Mouse (Mus musculus) midbrain, embryonic 11.5 days (tissue): ENCODE data around the gene Rps17. TPM values are rescaled to one million over a fixed set of nuclear protein-coding genes. Genes with fewer than 3 reads are reported as not detected.

ENCODE experiments used
- ATAC-seq: fragments of 200-750 bp; cut with Nextera tagmentation; 2 replicates; pipeline ENCODE4 v1.8.0; 2017; ENCODE audit warnings: moderate TSS enrichment, moderate library complexity; ENCODE audit not compliant: low FRiP score
- DNase-seq: peaks from one replicate; pipeline ENCODE4 v3.0.0; 2015; ENCODE audit warnings: low spot score; ENCODE audit errors: missing footprints
- H3K27ac ChIP-seq: fragments of 300-500 bp; sonication (generic); 2 replicates; pipeline ENCODE4 v1.5.1; 2014; ENCODE audit warnings: low read depth, low read length
- H3K27me3 ChIP-seq: fragments of 300-500 bp; sonication (generic); 2 replicates; pipeline ENCODE4 v1.6.1; 2014; ENCODE audit warnings: mild to moderate bottlenecking, low read length, moderate library complexity, mixed read lengths; ENCODE audit not compliant: control insufficient read depth, insufficient read depth
- H3K36me3 ChIP-seq: fragments of 300-500 bp; sonication (generic); 2 replicates; pipeline ENCODE4 v1.6.1; 2014; ENCODE audit warnings: mild to moderate bottlenecking, low read length, moderate library complexity, mixed read lengths; ENCODE audit not compliant: control insufficient read depth, insufficient read depth
- H3K4me1 ChIP-seq: fragments of 300-500 bp; sonication (generic); 2 replicates; pipeline ENCODE4 v1.6.1; 2014; ENCODE audit warnings: low read length; ENCODE audit not compliant: control insufficient read depth, insufficient read depth
- H3K4me2 ChIP-seq: fragments of 300-500 bp; sonication (generic); 2 replicates; pipeline ENCODE4 v1.6.1; 2014; ENCODE audit warnings: mild to moderate bottlenecking, moderate library complexity
- H3K4me3 ChIP-seq: fragments of 300-500 bp; sonication (generic); 2 replicates; pipeline ENCODE4 v1.5.1; 2014; ENCODE audit warnings: low read depth, low read length
- H3K9ac ChIP-seq: fragments of 300-500 bp; sonication (generic); 2 replicates; pipeline ENCODE4 v1.6.1; 2014; ENCODE audit warnings: low read length
- H3K9me3 ChIP-seq: fragments of 300-500 bp; sonication (generic); 2 replicates; pipeline ENCODE4 v1.6.1; 2016; ENCODE audit warnings: low read length; ENCODE audit not compliant: control insufficient read depth
- WGBS: fragments of 180-500 bp; shearing (Covaris S2); extraction: QIAGEN DNeasy Blood & Tissue Kit; methylation state at CpG from one replicate; pipeline ENCODE4 v1.1.7; 2014; 5-methylcytosine and 5-hydroxymethylcytosine counted together
- polyA plus RNA-seq: library from polyadenylated mRNA; unstranded; fragments of >200 nt; fragmentation: Nextera tagmentation; extraction: Ambion mirVana; gene quantifications from 2 replicates; pipeline ENCODE4 v1.2.1, GENCODE M21; 2014

Gene Rps17
- polyA plus RNA-seq, 1 experiment from 2014 or later = 1,155 TPM

GRCm38 (mm10) chr7:81321776-81322175 lies 23.3 kb downstream of the Rps17 start:
- no peak for ATAC-seq
- Histone ChIP-seq H3K4me2 (no peak overlapping the region), H3K4me1 (no peaks in the 10 kb centered on the region), H3K36me3 (no peaks in the 10 kb centered on the region), H3K27ac (no peak overlapping the region), H3K9ac (no peak overlapping the region), H3K9me3 (no peaks in the 10 kb centered on the region), H3K27me3 (no peaks in the 10 kb centered on the region), H3K4me3 (no peak overlapping the region)
- WGBS = 80% methylated on average over 5 of the region's 5 CpGs
- DNase-seq = no peak

GRCm38 (mm10) chr7:81319749-81320148 lies 25.3 kb downstream of the Rps17 start:
- H3K27ac ChIP-seq = no peak overlapping the region
- H3K36me3 ChIP-seq = no peaks in the 10 kb centered on the region
- H3K4me1 ChIP-seq = no peaks in the 10 kb centered on the region
- H3K9me3 ChIP-seq = no peaks in the 10 kb centered on the region
- no peaks in the 10 kb centered on the region for H3K27me3 ChIP-seq
- no peak overlapping the region for H3K4me3 ChIP-seq
- no peak overlapping the region for H3K9ac ChIP-seq
- no peak overlapping the region for H3K4me2 ChIP-seq
- WGBS = 82% methylated on average over 6 of the region's 6 CpGs
- ATAC-seq = no peak
- no peak for DNase-seq

GRCm38 (mm10) chr7:81315583-81315982 lies 29.5 kb downstream of the Rps17 start:
- DNase-seq (no peak), ATAC-seq (no peak)

GRCm38 (mm10) chr7:81311581-81311980 lies 33.5 kb downstream of the Rps17 start:
- H3K27me3 ChIP-seq = no peaks in the 10 kb centered on the region
- no peaks in the 10 kb centered on the region for H3K36me3 ChIP-seq
- no peak overlapping the region for H3K4me2 ChIP-seq
- H3K9ac ChIP-seq = no peak overlapping the region
- no peak overlapping the region for H3K27ac ChIP-seq
- H3K4me1 ChIP-seq = no peaks in the 10 kb centered on the region
- DNase-seq (no peak), ATAC-seq (no peak)
- no peaks in the 10 kb centered on the region for H3K9me3 ChIP-seq
- no peak overlapping the region for H3K4me3 ChIP-seq

More at GRCm38 (mm10) chr7:81315583-81315982, 29.5 kb downstream of the Rps17 start:
- H3K4me2 ChIP-seq = no peak overlapping the region
- no peaks in the 10 kb centered on the region for H3K4me1 ChIP-seq
- no peak overlapping the region for H3K9ac ChIP-seq
- no peaks in the 10 kb centered on the region for H3K27me3 ChIP-seq
- H3K27ac ChIP-seq = no peak overlapping the region
- H3K9me3 ChIP-seq = no peaks in the 10 kb centered on the region
- no peaks in the 10 kb centered on the region for H3K36me3 ChIP-seq
- WGBS = 86% methylated on average over 8 of the region's 8 CpGs
- no peak overlapping the region for H3K4me3 ChIP-seq

- no peak for ATAC-seq
- Histone ChIP-seq H3K4me3 (no peak overlapping the region), H3K4me1 (no peaks in the 10 kb centered on the region), H3K9me3 (no peaks in the 10 kb centered on the region), H3K4me2 (no peak overlapping the region), H3K27ac (no peak overlapping the region), H3K9ac (no peak overlapping the region), H3K36me3 (no peaks in the 10 kb centered on the region), H3K27me3 (no peaks in the 10 kb centered on the region)
- DNase-seq = peak; percentile 21
- 85% methylated on average over 1 of the region's 1 CpGs for WGBS
Measured at GRCm38 (mm10) chr7:81311130-81311529, 33.9 kb downstream of the Rps17 start.

- 89% methylated on average over 6 of the region's 6 CpGs for WGBS
- no peaks in the 10 kb centered on the region for H3K27me3 ChIP-seq
- no peak overlapping the region for H3K4me3 ChIP-seq
- H3K4me2 ChIP-seq = no peak overlapping the region
- H3K4me1 ChIP-seq = no peaks in the 10 kb centered on the region
- no peak for ATAC-seq
- no peaks in the 10 kb centered on the region for H3K36me3 ChIP-seq
- no peak overlapping the region for H3K9ac ChIP-seq
- DNase-seq = peak; percentile 8
- H3K9me3 ChIP-seq = no peaks in the 10 kb centered on the region
- H3K27ac ChIP-seq = no peak overlapping the region
Measured at GRCm38 (mm10) chr7:81309247-81309646, 35.8 kb downstream of the Rps17 start.

- no peaks in the 10 kb centered on the region for H3K4me1 ChIP-seq
- no peak overlapping the region for H3K27ac ChIP-seq
- H3K9ac ChIP-seq = no peak overlapping the region
- no peaks in the 10 kb centered on the region for H3K27me3 ChIP-seq
- no peak for ATAC-seq
- no peak for DNase-seq
- no peaks in the 10 kb centered on the region for H3K36me3 ChIP-seq
- WGBS = 78% methylated on average over 8 of the region's 8 CpGs
- no peaks in the 10 kb centered on the region for H3K9me3 ChIP-seq
- no peak overlapping the region for H3K4me2 ChIP-seq
- no peak overlapping the region for H3K4me3 ChIP-seq
Measured at GRCm38 (mm10) chr7:81307735-81308134, 37.3 kb downstream of the Rps17 start.

GRCm38 (mm10) chr7:81304675-81305074 lies 40.4 kb downstream of the Rps17 start:
- no peaks in the 10 kb centered on the region for H3K9me3 ChIP-seq
- WGBS = 94% methylated on average over 5 of the region's 5 CpGs
- no peaks in the 10 kb centered on the region for H3K27me3 ChIP-seq
- no peak overlapping the region for H3K9ac ChIP-seq
- no peak for ATAC-seq
- no peak overlapping the region for H3K27ac ChIP-seq
- no peak for DNase-seq
- H3K4me1 ChIP-seq = peaks cover 5% of the 10 kb centered on the region; the same call in 1 of the 2 replicates
- no peaks in the 10 kb centered on the region for H3K36me3 ChIP-seq
- no peak overlapping the region for H3K4me3 ChIP-seq
- H3K4me2 ChIP-seq = no peak overlapping the region

GRCm38 (mm10) chr7:81304100-81304499 lies 41.0 kb downstream of the Rps17 start:
- no peak overlapping the region for H3K4me2 ChIP-seq
- WGBS = 79% methylated on average over 5 of the region's 5 CpGs
- no peaks in the 10 kb centered on the region for H3K27me3 ChIP-seq
- DNase-seq (no peak), ATAC-seq (no peak)
- no peaks in the 10 kb centered on the region for H3K36me3 ChIP-seq
- H3K4me3 ChIP-seq = no peak overlapping the region
- no peak overlapping the region for H3K9ac ChIP-seq
- peaks cover 5% of the 10 kb centered on the region; the same call in 1 of the 2 replicates for H3K4me1 ChIP-seq
- no peaks in the 10 kb centered on the region for H3K9me3 ChIP-seq
- H3K27ac ChIP-seq = no peak overlapping the region

GRCm38 (mm10) chr7:81303682-81304081 lies 41.4 kb downstream of the Rps17 start:
- H3K4me1 ChIP-seq = peaks cover 5% of the 10 kb centered on the region; the same call in 1 of the 2 replicates
- 97% methylated on average over 2 of the region's 2 CpGs for WGBS
- no peak overlapping the region for H3K9ac ChIP-seq
- no peak overlapping the region for H3K27ac ChIP-seq
- no peaks in the 10 kb centered on the region for H3K27me3 ChIP-seq
- ATAC-seq (no peak), DNase-seq (no peak)
- no peaks in the 10 kb centered on the region for H3K36me3 ChIP-seq
- no peaks in the 10 kb centered on the region for H3K9me3 ChIP-seq
- no peak overlapping the region for H3K4me2 ChIP-seq
- no peak overlapping the region for H3K4me3 ChIP-seq
